Mouse (Mus musculus): ENCODE measurements at regions not wholly inside any gene's neighbourhood (a gene's known extent, or its start where the extent isn't known, plus 50 kb on each side); places are given as distances from the start of the nearest gene placed in this dataset.

- no peak for TF ChIP-seq CTCF (IDR thresholded peaks at IDR 0.05; ENCODE audit: low read depth)
- no peak for TF ChIP-seq EP300 (IDR thresholded peaks at IDR 0.05; ENCODE audit: low read depth)
These were observed 67.0 kb upstream of the Pja2 start for GRCm38 (mm10) chr17:64398708-64399107.

Measured in liver, postnatal 0 days (tissue).